Mouse (Mus musculus) cerebellum, adult 2 months (tissue): ENCODE results near the gene Mpped2. TPM values are rescaled to one million over a fixed set of nuclear protein-coding genes. Genes with fewer than 3 reads are reported as not detected.

Experiments used
- DNase-seq, 2 experiments: peaks; one replicate each; pipeline ENCODE4 v3.0.0; 2021
- H3K27ac ChIP-seq: fragments of 200-500 bp; 2 replicates; pipeline ENCODE4 v1.5.1; 2012; ENCODE audit warnings: low read length, control low read depth, inconsistent platforms; ENCODE audit not compliant: insufficient read depth
- H3K27me3 ChIP-seq: fragments of 200-500 bp; 2 replicates; pipeline ENCODE4 v1.6.1; 2012; ENCODE audit warnings: inconsistent platforms, mild to moderate bottlenecking, low read length, moderate library complexity; ENCODE audit not compliant: control insufficient read depth, insufficient read depth
- H3K4me1 ChIP-seq: fragments of 200-500 bp; 2 replicates; pipeline ENCODE4 v1.6.1; 2011; ENCODE audit warnings: low read length; ENCODE audit not compliant: control insufficient read depth, insufficient read depth
- H3K4me3 ChIP-seq: fragments of 200-500 bp; replicated peaks from 2 replicates; pipeline ENCODE3; 2011; ENCODE audit warnings: mild to moderate bottlenecking, low read depth, low read length, control low read depth; ENCODE audit not compliant: insufficient read depth
- CTCF ChIP-seq: fragments of 200-500 bp; IDR thresholded peaks from 2 replicates; pipeline ENCODE4 v1.5.1; 2011; ENCODE audit warnings: low read depth, mild to moderate bottlenecking, control low read depth, low read length, moderate library complexity, borderline replicate concordance; ENCODE audit not compliant: insufficient read depth
- POLR2A ChIP-seq: fragments of 200-500 bp; IDR thresholded peaks from 2 replicates; pipeline ENCODE4 v1.6.1; 2011; ENCODE audit warnings: low read length, control low read depth, borderline replicate concordance; ENCODE audit not compliant: insufficient read depth
- WGBS: fragments of 180-500 bp; shearing (Covaris S2); methylation state at CpG from one replicate; pipeline ENCODE4 v1.1.7; 2018; 5-methylcytosine and 5-hydroxymethylcytosine counted together
- polyA plus RNA-seq: library from polyadenylated mRNA; depleted of rRNA; stranded (reverse); fragments of >200 nt; gene quantifications from 2 replicates; pipeline ENCODE4 v1.2.3, GENCODE M21; 2012; rRNA removed

The Mpped2 gene
- polyA plus RNA-seq: 13.1 and 14.9 TPM in 2 replicates

- peak within 1 kb of the TSS; percentile 84 for H3K27ac ChIP-seq
- peak in 1 of 2 experiments; percentile 71 for DNase-seq
- no peaks in the 10 kb centered on the region for H3K4me1 ChIP-seq
- peak; percentile 40; the same call in 1 of the 2 replicates for TF ChIP-seq CTCF
- 0 out of 2 replicates have a peak, but pooled peaks have one; percentile 9 for TF ChIP-seq POLR2A
- no peaks in the 10 kb centered on the region for H3K27me3 ChIP-seq
- 2% methylated on average over 54 of the region's 56 CpGs for WGBS
- peak within 1 kb of the TSS; percentile 95 for H3K4me3 ChIP-seq
Measured at GRCm38 (mm10) chr2:106692783-106693701, at the start of gene Mpped2. Gene Mpped2, plus strand, starts transcription at chr2:106693269.

GRCm38 (mm10) chr2:106644782-106645181, 48.3 kb upstream of the Mpped2 start:
- TF ChIP-seq POLR2A (no peak), CTCF (no peak)
- DNase-seq: peak in 1 of 2 experiments; percentile 44
- Histone ChIP-seq H3K27ac (no peak overlapping the region), H3K4me1 (0 out of 2 replicates have a peak, but pooled peaks cover 3% of the 10 kb centered on the region), H3K27me3 (no peaks in the 10 kb centered on the region), H3K4me3 (no peak overlapping the region)
- WGBS: 22% methylated on average over 3 of the region's 3 CpGs

- H3K4me1 ChIP-seq: no peaks in the 10 kb centered on the region
- H3K27me3 ChIP-seq: no peaks in the 10 kb centered on the region
- peak overlapping the region; percentile 68; the same call in 1 of the 2 replicates for H3K27ac ChIP-seq
- TF ChIP-seq CTCF (no peak), POLR2A (peak; percentile 64; the same call in 1 of the 2 replicates)
- WGBS: 6% methylated on average over 25 of the region's 25 CpGs
- peak; percentile 87 to 94 for DNase-seq
- H3K4me3 ChIP-seq: peak overlapping the region; percentile 73
Measured at GRCm38 (mm10) chr2:106649686-106650570, 43.1 kb upstream of the Mpped2 start.

- Histone ChIP-seq H3K4me1 (no peaks in the 10 kb centered on the region), H3K27me3 (no peaks in the 10 kb centered on the region), H3K27ac (no peak overlapping the region), H3K4me3 (no peak overlapping the region)
- 76% methylated on average over 8 of the region's 8 CpGs for WGBS
- no peak for TF ChIP-seq POLR2A
- TF ChIP-seq CTCF: no peak
- DNase-seq: no peak
Measured at GRCm38 (mm10) chr2:106652151-106652550, 40.9 kb upstream of the Mpped2 start.

- DNase-seq: no peak
- H3K27me3 ChIP-seq: no peaks in the 10 kb centered on the region
- WGBS: 83% methylated on average over 4 of the region's 4 CpGs
Measured at GRCm38 (mm10) chr2:106652741-106653140, 40.3 kb upstream of the Mpped2 start.

GRCm38 (mm10) chr2:106653261-106653660, 39.8 kb upstream of the Mpped2 start:
- TF ChIP-seq CTCF (no peak), POLR2A (no peak)
- no peaks in the 10 kb centered on the region for H3K4me1 ChIP-seq
- DNase-seq: no peak
- H3K27me3 ChIP-seq: no peaks in the 10 kb centered on the region
- H3K4me3 ChIP-seq: no peak overlapping the region
- WGBS: 96% methylated on average over 4 of the region's 4 CpGs
- H3K27ac ChIP-seq: no peak overlapping the region

More at GRCm38 (mm10) chr2:106652741-106653140, 40.3 kb upstream of the Mpped2 start:
- no peaks in the 10 kb centered on the region for H3K4me1 ChIP-seq
- H3K4me3 ChIP-seq: no peak overlapping the region
- no peak for TF ChIP-seq POLR2A
- no peak for TF ChIP-seq CTCF
- H3K27ac ChIP-seq: no peak overlapping the region

GRCm38 (mm10) chr2:106655271-106655670, 37.8 kb upstream of the Mpped2 start:
- Histone ChIP-seq H3K27me3 (no peaks in the 10 kb centered on the region), H3K27ac (no peak overlapping the region), H3K4me3 (no peak overlapping the region), H3K4me1 (no peaks in the 10 kb centered on the region)
- no peak for DNase-seq
- WGBS: 84% methylated on average over 4 of the region's 4 CpGs
- TF ChIP-seq POLR2A (no peak), CTCF (no peak)
